Mouse (Mus musculus): Measurements from ENCODE around the gene Acp7. TPM values are rescaled to one million over a fixed set of nuclear protein-coding genes. Genes with fewer than 3 reads are reported as not detected.
"Not testable (repeated sequence)": the region's sequence is repeated elsewhere in the genome, so short reads cannot be mapped to it uniquely, and the experiment has no call there.

Acp7 gene
- polyA plus RNA-seq (2015; fragmentation: Nextera tagmentation; extraction: Ambion mirVana), result 0.09 and 0.10 TPM in 2 replicates

DNA sequence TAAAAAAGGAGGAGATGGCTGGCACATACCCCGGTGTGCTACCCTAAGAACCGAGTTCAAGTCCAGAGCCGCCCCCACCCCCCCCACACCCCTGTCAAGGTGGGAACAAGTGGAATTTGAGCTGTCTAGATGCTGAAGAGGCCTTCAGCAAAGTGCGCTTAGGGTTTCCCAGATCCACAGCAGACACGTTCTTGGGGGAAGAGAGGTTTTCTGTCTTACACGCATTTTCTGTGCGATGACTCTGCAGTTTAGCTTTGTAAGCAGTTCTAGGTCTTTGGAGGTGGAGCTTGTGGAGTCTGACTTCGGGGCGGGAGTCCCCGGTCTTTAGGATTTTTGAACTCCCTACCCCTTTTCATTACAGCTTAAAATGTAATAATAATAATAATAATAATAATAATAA lies at the start of gene Acp7:
Gene Acp7 (minus strand): TSS at position 260 of the 400 bp plus-strand sequence.
- WGBS, result 28% methylated on average over 10 of the region's 10 CpGs
- H3K9me3 ChIP-seq (replicated peaks), result no peaks in the 10 kb centered on the region
- peaks cover 48% of the 10 kb centered on the region for H3K27me3 ChIP-seq (replicated peaks)
- no peak within 1 kb of the TSS for H3K27ac ChIP-seq (replicated peaks)
- no peak within 1 kb of the TSS; the same call in 1 of the 2 replicates for H3K9ac ChIP-seq (replicated peaks)
- H3K36me3 ChIP-seq, result no peaks in the 10 kb centered on the region
- ATAC-seq (ENCODE audit: low FRiP score), result no peak
- peak within 1 kb of the TSS; percentile 63 for H3K4me2 ChIP-seq
- peaks cover 14% of the 10 kb centered on the region for H3K4me1 ChIP-seq
- H3K4me3 ChIP-seq (replicated peaks), result peak within 1 kb of the TSS; percentile 33

DNA sequence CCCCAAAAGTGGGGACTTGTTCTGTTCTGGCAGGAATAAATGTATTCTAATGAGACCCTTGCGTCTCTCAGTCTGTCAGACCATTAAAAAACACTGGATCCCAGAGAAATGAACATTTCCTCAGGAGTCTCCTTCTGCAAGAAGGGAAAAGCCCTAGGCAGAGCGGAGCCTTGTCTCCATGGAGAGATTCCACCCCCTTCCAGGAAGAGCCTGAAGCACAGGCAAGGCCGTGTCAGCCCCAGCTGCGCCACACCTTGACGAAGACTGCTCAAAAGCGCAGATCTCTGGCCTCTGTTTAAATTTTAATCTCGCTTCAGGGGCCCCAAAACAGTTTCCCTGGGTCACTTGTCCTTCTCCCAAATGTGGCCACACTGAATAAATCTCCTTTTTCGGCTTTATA lies 46.5 kb upstream of the Acp7 start:
- WGBS, result 91% methylated on average over 8 of the region's 8 CpGs
- no peak overlapping the region for H3K4me3 ChIP-seq (replicated peaks)
- no peak for ATAC-seq (ENCODE audit: low FRiP score)
- H3K27ac ChIP-seq (replicated peaks), result no peak overlapping the region
- H3K9me3 ChIP-seq (replicated peaks), result no peaks in the 10 kb centered on the region
- H3K27me3 ChIP-seq (replicated peaks), result no peaks in the 10 kb centered on the region
- no peak overlapping the region for H3K4me2 ChIP-seq
- no peak overlapping the region for H3K9ac ChIP-seq (replicated peaks)
- no peaks in the 10 kb centered on the region for H3K4me1 ChIP-seq
- no peaks in the 10 kb centered on the region for H3K36me3 ChIP-seq

DNA sequence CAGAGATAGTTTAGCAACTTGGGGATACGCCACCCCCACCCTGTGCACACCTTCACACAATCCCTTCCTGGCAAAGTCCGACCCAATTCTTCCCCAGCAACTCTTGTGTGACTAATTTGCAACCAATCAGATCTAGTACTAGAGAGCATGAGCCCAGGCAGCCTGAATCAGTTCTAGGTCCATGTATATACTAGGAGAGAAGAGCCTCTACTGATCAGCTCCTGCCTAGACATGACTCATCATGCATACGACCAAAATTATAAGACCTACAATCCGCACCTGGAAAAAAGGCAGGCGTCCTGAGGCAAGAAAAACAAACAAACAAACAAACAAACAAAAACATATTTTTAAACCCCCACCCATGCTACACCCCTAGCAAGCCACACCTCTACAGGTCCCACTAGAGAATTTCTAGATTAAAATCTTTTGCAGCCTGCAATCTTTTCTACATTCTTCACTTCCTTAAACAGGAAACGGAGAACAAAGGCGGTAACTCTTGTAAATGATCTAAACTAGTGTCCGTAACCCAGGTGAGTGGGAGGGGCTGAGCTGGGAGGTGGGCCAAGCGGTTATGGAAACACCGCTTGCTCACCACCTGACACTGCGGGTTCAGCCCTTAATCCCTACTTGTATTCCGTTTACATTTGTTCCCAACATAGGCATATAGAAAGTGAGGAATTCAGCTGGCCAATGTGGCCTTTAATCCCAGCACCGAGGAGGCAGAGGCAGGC lies 45.8 kb upstream of the Acp7 start:
- Histone ChIP-seq H3K27me3 (replicated peaks) (no peaks in the 10 kb centered on the region), H3K27ac (replicated peaks) (no peak overlapping the region), H3K4me3 (replicated peaks) (no peak overlapping the region), H3K36me3 (no peaks in the 10 kb centered on the region), H3K9ac (replicated peaks) (no peak overlapping the region), H3K4me2 (no peak overlapping the region), H3K9me3 (replicated peaks) (no peaks in the 10 kb centered on the region), H3K4me1 (no peaks in the 10 kb centered on the region)
- no peak for ATAC-seq (ENCODE audit: low FRiP score)
- 90% methylated on average over 13 of the region's 13 CpGs for WGBS

DNA sequence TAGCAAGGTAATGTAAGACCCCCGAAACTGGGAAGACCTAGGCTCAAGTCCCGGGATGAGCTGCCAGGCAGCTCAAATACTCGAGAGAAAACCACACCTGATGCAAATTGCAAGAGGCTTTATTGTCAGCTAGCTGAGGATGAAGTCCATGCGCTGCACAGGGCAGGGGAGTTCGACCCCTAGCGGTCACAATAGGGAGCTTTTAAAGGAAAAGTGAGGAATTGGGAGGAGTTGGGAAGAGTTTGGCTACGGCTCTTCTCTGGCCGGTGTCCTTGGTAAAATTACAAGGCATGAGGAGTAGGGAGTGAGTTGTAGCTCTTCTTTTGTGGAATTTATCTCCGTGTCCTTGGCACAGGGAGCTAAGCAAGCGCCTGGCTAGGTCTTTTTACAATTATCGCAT lies 44.6 kb upstream of the Acp7 start:
- Histone ChIP-seq H3K27ac (replicated peaks) (no peak overlapping the region), H3K27me3 (replicated peaks) (no peaks in the 10 kb centered on the region), H3K9ac (replicated peaks) (no peak overlapping the region), H3K9me3 (replicated peaks) (no peaks in the 10 kb centered on the region), H3K4me3 (replicated peaks) (no peak overlapping the region), H3K4me1 (no peaks in the 10 kb centered on the region), H3K4me2 (no peak overlapping the region), H3K36me3 (no peaks in the 10 kb centered on the region)
- WGBS, result 37% methylated on average over 11 of the region's 11 CpGs
- no peak for ATAC-seq (ENCODE audit: low FRiP score)

DNA sequence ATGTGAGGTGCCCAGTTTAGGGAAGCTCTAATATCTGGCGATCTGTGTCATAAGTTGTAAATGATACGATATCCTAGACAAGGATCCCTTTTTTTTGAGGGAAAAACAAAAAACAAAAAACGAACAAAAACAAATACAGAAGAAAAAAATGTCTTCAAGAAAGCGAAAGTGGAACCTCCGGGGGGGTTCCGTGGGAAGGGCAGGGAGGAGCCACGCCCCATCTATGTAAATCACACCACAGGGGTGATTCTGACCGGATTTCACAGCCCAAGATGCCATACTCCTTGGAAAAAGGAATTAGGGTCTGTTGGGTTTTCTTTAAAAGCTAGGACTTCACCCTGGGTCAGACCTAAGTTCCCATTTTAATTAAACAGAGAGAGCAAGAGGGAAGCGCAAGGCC lies 43.9 kb upstream of the Acp7 start:
- Histone ChIP-seq H3K9ac (replicated peaks) (no peak overlapping the region), H3K27ac (replicated peaks) (no peak overlapping the region), H3K9me3 (replicated peaks) (no peaks in the 10 kb centered on the region), H3K4me3 (replicated peaks) (no peak overlapping the region), H3K27me3 (replicated peaks) (no peaks in the 10 kb centered on the region), H3K4me2 (no peak overlapping the region), H3K36me3 (no peaks in the 10 kb centered on the region), H3K4me1 (no peaks in the 10 kb centered on the region)
- 81% methylated on average over 9 of the region's 9 CpGs for WGBS
- no peak for ATAC-seq (ENCODE audit: low FRiP score)

DNA sequence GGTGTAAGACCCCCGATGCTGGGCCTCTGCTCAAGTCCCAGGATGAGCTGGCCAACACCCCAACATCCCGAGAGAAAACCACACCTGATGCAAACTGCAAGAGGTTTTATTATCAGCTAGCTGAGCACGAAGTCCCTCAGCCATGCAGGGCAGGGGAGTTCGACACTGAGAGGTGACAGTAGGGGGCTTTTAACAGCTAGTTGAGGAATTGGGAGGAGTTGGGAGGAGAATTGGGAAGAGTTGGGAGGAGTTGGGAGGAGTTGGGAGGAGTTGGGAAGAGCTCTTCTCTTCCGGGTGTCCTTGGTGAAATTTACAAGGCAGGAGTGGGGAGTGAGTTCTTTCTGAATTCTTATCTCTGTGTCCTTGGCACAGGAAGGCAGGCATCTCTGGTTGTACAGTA lies 41.7 kb upstream of the Acp7 start:
- WGBS, result 65% methylated on average over 5 of the region's 5 CpGs
- not testable (repeated sequence) for H3K4me3 ChIP-seq (replicated peaks); ATAC-seq (ENCODE audit: low FRiP score); H3K4me1 ChIP-seq; H3K27me3 ChIP-seq (replicated peaks); H3K9me3 ChIP-seq (replicated peaks); H3K9ac ChIP-seq (replicated peaks); H3K27ac ChIP-seq (replicated peaks); H3K36me3 ChIP-seq; H3K4me2 ChIP-seq

DNA sequence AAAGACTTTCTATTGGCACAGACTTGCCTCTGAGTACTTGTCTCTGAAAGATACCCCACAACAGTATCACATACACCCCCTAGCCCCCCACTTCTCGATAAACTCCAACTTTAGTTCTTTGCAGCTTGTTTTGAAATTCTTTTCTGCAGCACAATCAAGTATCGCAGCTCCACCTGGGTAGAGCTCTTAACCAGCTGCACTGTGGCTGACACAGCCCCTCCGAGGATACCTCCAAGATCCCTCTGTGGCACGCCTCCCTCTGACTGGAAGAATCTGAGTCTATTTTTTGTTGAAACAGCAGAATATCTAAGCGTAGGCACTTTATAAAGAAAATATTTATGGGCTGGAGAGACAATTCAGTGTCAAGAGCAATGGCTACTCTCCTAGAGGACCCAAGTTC lies 41.1 kb upstream of the Acp7 start:
- 90% methylated on average over 5 of the region's 5 CpGs for WGBS
- Histone ChIP-seq H3K36me3 (no peaks in the 10 kb centered on the region), H3K9ac (replicated peaks) (no peak overlapping the region), H3K4me3 (replicated peaks) (no peak overlapping the region), H3K9me3 (replicated peaks) (no peaks in the 10 kb centered on the region), H3K27me3 (replicated peaks) (no peaks in the 10 kb centered on the region), H3K4me2 (no peak overlapping the region), H3K4me1 (no peaks in the 10 kb centered on the region), H3K27ac (replicated peaks) (no peak overlapping the region)
- ATAC-seq (ENCODE audit: low FRiP score), result no peak

DNA sequence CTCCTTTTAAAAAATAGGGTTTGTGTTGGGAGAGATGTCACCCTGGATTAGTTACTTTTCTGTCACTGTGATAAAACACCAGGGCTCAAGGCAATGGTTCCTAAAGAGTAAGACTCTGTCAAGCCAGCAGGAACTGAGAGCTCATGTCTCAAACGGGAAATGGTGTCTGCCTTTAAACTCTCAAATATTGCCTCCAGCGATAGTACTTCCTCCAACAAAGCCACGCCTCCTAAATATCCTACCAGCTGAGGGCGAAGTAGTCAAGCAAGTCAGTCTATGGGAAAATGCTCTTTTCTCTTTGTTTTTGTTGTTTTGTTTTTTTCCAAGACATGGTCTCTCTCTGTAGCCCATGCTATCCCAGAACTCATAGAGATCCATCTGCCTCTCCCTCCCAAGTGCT lies 40.0 kb upstream of the Acp7 start:
- 75% methylated on average over 4 of the region's 4 CpGs for WGBS
- no peaks in the 10 kb centered on the region for H3K9me3 ChIP-seq (replicated peaks)

DNA sequence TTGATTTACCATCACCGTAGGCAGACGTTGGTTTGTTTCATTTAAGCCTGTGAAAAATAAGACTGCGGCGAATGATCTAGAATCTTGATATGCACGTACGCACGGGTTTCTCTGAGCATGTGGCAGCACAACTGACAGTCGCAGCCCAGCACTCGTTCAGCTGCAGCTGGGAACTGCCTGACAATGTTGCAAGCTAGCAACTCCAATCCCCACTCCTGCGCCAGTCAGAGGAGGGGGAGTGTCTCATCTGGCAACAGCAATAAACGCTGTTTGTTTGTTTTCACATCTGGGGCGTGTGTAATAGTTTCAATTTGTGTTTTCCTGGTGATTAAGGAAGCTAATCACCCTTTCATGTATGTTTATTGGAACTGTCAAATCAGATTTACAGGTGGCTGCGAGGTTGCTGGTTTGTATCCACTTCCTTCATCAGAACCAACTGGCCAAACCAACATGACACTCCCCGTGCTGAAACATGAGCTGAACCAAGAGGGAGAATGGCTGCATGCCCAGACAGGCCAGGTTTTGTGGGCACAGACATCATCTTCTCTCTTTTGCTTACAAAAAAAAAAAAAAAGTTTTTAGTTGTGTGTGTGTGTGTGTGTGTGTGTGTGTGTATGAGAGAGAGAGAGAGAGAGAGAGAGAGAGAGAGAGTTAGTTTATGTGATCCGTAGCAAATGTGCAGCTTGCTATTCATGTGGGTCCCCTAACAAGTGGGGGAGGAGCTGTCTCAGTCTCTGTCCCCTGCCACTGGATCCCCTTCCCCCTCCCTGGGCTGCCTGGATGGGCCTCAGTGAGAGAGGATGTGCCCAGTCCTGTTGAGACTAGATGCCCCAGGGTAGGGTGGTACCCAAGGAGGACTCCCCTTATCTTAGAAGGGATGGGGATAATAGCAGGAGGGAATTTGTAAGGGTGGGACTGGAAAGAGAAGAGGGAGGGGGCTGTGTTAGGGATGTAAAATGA lies 34.8 kb upstream of the Acp7 start:
- Histone ChIP-seq H3K4me3 (replicated peaks) (0 out of 2 replicates have a peak overlapping the region, but pooled peaks have one; percentile 13), H3K4me2 (peak overlapping the region; percentile 42), H3K9me3 (replicated peaks) (no peaks in the 10 kb centered on the region), H3K27me3 (replicated peaks) (no peaks in the 10 kb centered on the region), H3K27ac (replicated peaks) (peak overlapping the region; percentile 75), H3K9ac (replicated peaks) (no peak overlapping the region), H3K4me1 (peaks cover 11% of the 10 kb centered on the region), H3K36me3 (no peaks in the 10 kb centered on the region)
- peak; percentile 84 for ATAC-seq (ENCODE audit: low FRiP score)
- WGBS, result 23% methylated on average over 15 of the region's 15 CpGs

More for the DNA sequence above, 40.0 kb upstream of the Acp7 start:
- Histone ChIP-seq H3K4me2 (no peak overlapping the region), H3K27ac (replicated peaks) (no peak overlapping the region), H3K4me1 (peaks cover 2% of the 10 kb centered on the region), H3K4me3 (replicated peaks) (no peak overlapping the region), H3K9ac (replicated peaks) (no peak overlapping the region), H3K27me3 (replicated peaks) (no peaks in the 10 kb centered on the region), H3K36me3 (no peaks in the 10 kb centered on the region)
- no peak for ATAC-seq (ENCODE audit: low FRiP score)

DNA sequence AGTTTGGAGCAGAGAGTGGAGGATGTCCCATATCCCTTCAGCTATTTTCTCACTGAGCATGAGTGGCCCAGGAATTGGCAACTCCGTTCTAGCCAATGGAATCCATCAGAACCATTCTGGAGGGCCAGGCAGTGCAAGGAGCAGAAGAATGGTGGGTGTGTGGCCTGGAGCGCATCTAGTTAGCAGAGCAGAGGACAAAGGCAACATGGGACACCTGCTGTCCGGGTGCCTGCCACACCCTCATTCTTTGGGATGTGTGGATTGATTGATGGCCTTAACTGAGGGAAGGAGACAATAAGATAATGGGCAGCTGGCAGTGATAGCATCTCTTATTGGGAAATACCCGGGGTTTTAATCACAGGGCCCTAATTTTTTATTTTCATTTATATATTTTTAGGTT lies 25.3 kb upstream of the Acp7 start:
- Histone ChIP-seq H3K9me3 (replicated peaks) (no peaks in the 10 kb centered on the region), H3K4me1 (no peaks in the 10 kb centered on the region), H3K9ac (replicated peaks) (no peak overlapping the region), H3K36me3 (no peaks in the 10 kb centered on the region), H3K27ac (replicated peaks) (no peak overlapping the region), H3K4me3 (replicated peaks) (no peak overlapping the region), H3K27me3 (replicated peaks) (no peaks in the 10 kb centered on the region), H3K4me2 (no peak overlapping the region)
- WGBS, result 51% methylated on average over 4 of the region's 4 CpGs
- no peak for ATAC-seq (ENCODE audit: low FRiP score)

DNA sequence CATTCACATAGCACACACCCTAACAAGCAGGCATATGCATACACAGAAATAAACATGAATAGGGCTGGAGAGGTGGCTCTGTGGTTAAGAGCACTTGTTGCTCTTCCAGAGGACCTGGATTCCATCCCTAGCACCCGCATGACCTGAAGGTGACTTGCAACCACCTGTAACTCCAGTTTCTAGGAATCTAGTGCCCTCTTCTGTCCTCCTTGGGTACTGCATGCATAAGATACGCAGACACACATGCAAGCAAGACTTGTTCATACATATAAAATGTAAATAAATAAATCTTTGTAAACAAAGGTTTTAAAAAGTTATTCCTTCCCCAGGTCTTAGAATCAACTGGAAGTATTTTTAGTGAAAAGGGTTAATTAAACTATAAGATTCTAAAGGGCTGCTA lies 20.0 kb upstream of the Acp7 start:
- H3K4me3 ChIP-seq (replicated peaks), result no peak overlapping the region

DNA sequence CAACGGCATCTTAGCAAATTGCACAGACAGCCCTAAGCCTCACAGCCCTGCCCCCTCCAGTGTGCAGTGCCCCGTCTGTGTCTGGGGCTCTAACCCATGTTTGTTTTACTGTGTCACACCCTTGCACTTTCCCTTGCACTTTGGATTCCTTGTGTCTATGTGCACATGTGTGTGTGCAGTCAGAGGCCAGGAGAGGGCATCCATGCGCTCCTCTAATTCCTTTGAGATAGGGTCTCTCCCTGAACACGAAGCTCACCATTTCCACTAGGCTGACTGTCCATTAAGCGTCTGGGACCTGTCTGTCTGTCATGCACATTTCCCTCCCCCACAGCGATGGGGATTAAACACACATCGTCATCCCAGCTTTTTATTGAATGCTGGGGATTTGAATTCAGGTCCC lies 15.9 kb upstream of the Acp7 start:
- WGBS, result 56% methylated on average over 7 of the region's 7 CpGs
- H3K36me3 ChIP-seq, result no peaks in the 10 kb centered on the region

More for the DNA sequence above, 20.0 kb upstream of the Acp7 start:
- Histone ChIP-seq H3K9me3 (replicated peaks) (no peaks in the 10 kb centered on the region), H3K27ac (replicated peaks) (no peak overlapping the region), H3K27me3 (replicated peaks) (no peaks in the 10 kb centered on the region), H3K4me2 (no peak overlapping the region), H3K36me3 (no peaks in the 10 kb centered on the region), H3K9ac (replicated peaks) (no peak overlapping the region), H3K4me1 (no peaks in the 10 kb centered on the region)
- ATAC-seq (ENCODE audit: low FRiP score), result no peak
- WGBS, result 96% methylated on average over 2 of the region's 2 CpGs

More for the DNA sequence above, 15.9 kb upstream of the Acp7 start:
- Histone ChIP-seq H3K9ac (replicated peaks) (no peak overlapping the region), H3K4me3 (replicated peaks) (no peak overlapping the region), H3K4me1 (no peaks in the 10 kb centered on the region), H3K4me2 (no peak overlapping the region), H3K27me3 (replicated peaks) (no peaks in the 10 kb centered on the region), H3K9me3 (replicated peaks) (no peaks in the 10 kb centered on the region), H3K27ac (replicated peaks) (no peak overlapping the region)
- no peak for ATAC-seq (ENCODE audit: low FRiP score)
